Mouse (Mus musculus) c-Kit-positive CD71-positive TER-119-negative erythroid progenitor cells, embryonic 14.5 days (primary cell): ENCODE measurements around the gene Grid2.

Experiments used
- DNase-seq: peaks from one replicate; pipeline ENCODE4 v3.0.0-alpha.2; 2013; ENCODE audit warnings: low read depth

Grid2 gene

GRCm38 (mm10) chr6:64064704-64065103, 809.0 kb downstream of the Grid2 start:
- no peak for DNase-seq

DNA sequence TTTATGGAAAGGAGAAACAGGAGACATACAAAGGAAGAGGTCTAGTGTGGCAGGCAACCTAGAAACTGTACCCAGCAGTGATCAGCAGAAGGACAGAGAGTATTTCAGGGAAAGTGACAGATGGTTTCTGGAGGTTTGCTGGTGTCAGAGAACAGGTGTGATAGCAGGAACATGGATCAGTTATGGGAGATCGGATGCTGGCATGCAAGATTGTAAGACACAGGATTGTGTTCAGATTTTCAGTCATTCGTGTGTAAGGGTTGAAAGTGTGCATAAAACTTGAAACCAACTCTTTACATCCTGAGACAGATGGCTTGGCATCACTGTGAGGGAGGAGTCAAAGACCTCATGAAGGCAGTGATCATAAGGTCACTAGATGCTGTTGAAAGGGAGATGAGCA, 817.7 kb downstream of the Grid2 start:
- DNase-seq = no peak

- no peak for DNase-seq
Observed at GRCm38 (mm10) chr6:64077911-64078310, 822.2 kb downstream of the Grid2 start.

DNA sequence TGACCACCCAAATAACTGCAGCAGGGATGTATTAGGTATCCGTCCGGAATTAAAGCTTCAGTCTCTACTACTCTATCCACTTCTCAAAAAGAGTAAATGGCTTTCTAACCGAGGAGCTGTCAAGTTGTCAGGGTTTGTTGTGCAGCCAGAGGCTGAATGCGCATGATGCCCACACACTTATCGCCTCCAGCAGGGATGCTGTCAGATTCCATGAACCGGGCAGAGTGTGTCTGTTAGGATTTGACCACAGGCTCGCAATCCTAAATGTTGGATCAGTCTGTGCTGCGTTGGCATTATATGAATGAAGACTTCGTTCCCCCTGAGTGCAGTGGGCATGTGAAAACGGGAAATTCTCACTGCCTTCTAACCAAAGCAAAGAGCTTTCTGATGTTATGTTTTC, 843.0 kb downstream of the Grid2 start:
- DNase-seq = no peak

DNA sequence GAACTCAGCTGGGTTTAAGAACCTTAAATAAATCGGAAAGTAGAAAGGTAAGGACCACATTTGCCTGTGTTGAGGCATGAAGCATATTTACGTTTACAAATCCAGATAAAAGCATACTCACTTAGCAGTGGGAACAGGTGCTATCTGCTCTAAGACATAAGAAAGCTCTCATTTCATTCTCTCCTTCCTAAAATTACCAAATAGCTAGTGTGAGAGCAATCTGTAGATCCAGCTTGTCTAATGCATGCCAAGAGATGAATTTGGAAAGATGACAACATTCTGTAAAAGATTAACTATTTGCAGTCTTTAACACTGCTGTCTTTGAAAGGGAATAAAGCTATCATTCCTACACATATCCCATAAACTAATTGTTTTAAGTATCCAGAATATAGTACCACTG, 858.9 kb downstream of the Grid2 start:
- DNase-seq = no peak

- DNase-seq = no peak
Observed at GRCm38 (mm10) chr6:64136275-64136674, 880.6 kb downstream of the Grid2 start.

DNA sequence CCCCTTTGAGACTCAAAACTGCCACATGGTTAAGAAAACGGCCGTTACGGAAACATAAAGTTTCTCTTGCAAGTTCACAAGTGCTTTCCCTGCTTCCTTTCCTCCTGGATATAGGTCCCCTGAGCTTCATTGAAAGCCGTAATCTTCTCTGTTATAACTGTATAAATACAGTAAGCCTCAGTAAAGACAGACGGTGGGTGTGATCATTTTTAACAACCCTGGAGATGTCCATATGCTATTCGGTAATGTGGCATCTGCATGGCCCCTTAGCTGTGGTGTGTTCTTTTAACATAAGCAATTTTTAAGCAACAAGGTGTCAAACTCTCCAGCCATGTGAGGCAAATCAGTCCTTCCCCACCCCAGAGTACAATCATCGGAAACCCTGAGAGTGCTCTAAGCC, 892.9 kb downstream of the Grid2 start:
- DNase-seq = no peak

DNA sequence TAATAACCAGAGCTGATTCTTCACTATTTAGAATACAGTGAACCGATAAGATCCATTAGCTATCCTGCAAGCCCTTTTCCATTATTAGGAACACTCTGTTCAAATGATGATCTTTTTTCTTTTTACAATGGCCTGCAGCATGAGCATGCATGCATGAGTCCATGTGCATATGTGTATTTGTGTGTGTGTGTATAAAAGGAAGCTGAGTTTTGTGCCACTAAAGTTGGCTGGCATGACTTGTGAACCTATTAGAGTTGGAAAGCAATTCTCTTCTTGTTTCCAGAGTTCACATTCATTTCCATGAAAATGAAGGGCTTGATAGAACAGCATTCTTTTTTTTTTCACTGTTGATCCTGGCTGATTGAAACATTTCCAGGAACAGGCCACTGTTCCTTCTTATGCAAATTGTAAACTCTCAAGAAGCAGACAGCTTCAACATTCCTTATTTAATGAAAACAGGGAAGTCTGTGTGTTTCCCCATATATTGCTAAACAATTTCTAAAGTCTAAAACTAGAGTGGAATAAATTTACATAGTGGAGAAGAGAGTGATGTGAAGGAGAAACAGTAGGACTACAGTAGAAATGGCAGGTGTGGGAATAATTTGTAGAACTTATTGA, 919.4 kb downstream of the Grid2 start:
- DNase-seq = no peak

DNA sequence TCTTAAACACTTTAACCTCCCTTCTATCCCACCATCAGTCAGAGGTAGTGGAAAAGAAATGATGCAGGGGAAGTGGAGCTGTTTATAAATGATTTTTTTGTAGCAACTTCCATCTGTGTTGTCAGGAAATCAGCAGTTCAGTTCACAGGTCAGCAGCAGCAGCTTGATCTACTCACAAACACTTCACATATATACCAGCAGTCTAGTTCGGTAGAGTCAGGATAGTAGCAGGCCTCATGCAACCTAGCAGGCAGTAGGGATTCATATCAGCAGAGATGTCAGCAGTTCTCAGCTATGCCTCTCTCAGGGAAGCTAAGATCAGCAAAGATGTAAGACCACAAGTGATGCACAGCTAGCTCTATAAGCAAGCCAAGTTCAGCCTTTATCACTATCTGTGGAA, 938.0 kb downstream of the Grid2 start:
- no peak for DNase-seq

DNA sequence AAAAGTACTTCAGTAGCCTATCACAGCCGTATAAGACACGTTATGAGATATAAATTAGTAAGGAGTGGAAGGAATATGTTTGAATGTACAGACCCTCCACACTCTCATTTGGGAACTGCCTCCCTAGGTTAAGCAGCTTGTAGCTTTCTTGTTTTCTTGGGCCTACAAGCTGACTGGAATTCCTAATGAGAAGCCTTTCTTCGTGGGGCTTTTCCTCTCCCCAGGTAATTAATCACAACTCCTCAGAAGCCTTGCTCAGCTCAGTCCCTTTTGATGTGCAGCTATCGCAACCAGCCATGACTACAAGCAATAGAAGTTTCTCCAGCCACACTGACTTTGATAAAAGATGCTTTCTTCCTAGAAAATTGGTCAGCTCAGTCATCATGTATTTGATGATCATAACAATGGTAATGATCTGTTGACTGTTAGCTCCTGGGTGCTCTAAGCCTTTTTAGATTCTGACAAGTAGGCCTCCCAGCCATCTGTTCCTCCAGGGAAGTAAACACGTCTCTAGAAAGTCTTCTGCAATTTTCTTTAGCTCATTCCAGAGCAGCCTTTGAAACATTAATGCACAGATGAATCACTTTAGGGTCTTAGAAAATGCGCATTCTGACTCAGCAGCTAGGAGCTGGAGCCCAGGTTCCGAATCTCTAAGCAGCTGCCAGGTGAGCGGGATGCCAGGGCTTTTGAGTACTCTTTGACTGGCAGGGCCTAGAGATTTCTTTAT, 946.9 kb downstream of the Grid2 start:
- DNase-seq = no peak

DNA sequence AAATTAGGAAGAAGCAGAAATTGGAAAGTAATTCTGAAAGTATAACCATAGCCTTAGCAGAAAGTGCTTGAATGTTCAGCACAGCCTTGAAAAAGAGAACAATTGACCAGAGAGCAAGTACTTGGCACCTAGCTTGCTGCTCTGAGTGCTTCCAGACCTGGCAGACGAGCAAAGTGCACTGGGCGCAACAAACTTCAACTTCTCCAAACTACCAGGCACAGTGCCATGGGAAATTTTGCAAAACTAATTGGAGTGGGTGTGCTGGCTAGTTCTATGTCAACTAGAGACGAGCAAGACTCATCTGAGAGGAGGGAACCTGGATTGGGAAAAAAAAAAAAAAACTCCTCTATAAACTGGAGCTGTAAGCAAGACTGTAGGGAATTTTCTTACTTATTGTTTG, 980.7 kb downstream of the Grid2 start:
- DNase-seq = no peak

DNA sequence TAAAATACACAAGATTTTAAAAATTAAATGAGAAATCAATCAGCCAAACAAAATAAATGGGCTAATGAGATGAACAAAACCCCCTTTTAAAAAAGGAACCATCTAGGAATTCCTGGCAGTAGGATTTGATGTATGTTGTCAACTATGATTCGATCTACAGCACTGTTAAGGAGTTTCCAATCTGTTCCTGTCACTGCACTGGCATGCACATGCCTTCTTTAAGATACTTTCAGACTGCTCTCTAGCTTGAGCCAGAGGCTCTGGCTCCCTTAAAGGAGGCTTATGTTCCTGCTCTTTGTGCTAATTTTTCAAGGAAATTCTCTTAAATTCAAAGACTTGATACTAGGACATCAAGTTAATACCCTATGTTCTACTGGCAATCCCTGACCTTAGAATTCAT, 984.9 kb downstream of the Grid2 start:
- no peak for DNase-seq

- no peak for DNase-seq
Observed at GRCm38 (mm10) chr6:64245951-64246350, 990.3 kb downstream of the Grid2 start.

GRCm38 (mm10) chr6:64251041-64251440, 995.4 kb downstream of the Grid2 start:
- DNase-seq = no peak

DNA sequence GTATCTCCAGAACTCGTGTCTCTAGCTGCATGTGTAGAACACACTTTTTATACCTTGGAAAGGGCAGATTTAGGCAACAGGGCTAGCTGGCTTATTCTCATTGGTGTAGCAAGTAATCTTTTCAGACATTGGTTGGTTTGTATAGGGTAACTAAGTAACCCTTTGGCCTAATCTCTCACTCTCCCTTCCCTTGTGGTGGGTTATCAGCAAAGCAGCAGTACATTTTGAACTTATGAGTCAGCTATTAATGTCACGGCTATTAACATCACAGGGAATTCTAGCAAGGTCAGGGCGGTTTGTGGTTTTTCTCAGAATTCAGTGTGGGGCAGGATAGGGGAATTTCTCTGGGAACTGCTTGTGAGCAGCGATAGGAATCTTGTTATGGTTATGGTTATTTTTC, 1007.8 kb downstream of the Grid2 start:
- no peak for DNase-seq

DNA sequence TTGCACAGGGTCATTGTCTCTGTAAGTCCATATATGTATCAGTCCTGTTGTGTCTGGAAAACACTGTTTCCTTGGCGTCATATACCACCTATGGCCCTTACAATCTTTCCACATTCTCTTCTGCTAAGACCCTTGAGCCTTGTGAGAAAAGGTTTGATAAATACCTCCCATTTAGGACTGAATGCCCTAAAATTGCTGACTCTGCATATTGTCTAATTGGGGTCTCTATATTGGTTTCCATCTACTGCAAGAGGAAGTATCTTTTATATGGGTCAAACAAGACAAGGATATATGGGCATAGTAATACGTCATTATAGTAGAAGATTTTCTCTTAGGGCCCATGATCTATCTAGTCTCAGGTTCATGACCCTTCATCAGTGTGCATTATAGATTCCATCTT, 1008.5 kb downstream of the Grid2 start:
- DNase-seq = no peak

GRCm38 (mm10) chr6:64274319-64275114, 1018.8 kb downstream of the Grid2 start:
- no peak for DNase-seq

DNA sequence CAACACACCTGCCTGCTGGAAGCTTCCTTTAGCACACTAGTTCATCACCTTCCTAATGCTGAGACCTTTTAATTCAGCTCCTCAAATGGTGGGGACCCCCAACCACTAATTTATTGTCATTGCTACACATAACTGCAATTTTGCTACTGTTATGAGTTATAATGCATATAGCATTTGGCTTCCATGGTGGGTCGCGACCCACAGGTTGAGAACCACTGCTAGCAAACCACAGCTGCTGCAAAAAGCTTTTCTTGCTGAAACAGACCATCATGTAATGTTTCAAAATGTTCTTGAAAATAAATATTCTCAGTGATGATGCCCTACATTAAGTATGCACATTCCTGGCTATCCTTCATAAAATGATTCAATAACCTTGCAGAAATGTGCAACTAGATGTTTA, 1024.3 kb downstream of the Grid2 start:
- DNase-seq = no peak

GRCm38 (mm10) chr6:64293761-64294160, 1038.1 kb downstream of the Grid2 start:
- DNase-seq = no peak

GRCm38 (mm10) chr6:64297633-64298032, 1042.0 kb downstream of the Grid2 start:
- no peak for DNase-seq

DNA sequence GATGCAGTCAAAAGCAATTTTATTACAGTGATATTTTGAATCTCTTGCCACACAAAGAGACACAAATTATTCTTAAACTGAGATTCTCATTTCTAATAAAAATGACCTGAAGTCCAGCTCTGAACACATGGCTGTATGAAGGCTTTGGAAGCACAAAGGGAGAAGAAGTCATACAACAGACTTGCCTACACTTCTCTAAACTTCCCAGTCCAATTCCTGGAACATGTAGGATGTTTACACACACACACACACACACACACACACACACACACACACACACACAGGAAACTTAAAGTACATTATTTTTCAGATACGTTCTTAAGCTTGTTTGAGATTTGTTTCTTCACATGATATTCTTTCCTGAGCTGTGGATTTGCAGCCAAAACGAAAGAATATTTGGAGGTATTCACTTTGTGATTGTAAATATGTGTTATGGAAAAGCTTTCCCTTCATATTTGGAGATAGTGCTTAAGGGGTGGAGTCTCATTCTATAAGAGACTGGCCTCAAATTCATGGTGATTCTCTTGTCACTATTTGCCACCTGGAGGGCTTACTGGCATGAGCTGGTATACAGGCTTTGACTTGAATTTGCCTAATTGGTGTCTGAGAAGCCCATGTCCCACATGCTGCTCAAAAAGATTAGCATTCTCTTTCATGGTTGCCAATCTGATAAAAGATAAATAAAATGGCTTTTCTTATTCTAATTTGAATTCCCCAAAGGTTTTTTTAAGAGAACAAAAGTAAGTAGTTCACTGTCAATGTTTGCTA, 1049.2 kb downstream of the Grid2 start:
- no peak for DNase-seq

DNA sequence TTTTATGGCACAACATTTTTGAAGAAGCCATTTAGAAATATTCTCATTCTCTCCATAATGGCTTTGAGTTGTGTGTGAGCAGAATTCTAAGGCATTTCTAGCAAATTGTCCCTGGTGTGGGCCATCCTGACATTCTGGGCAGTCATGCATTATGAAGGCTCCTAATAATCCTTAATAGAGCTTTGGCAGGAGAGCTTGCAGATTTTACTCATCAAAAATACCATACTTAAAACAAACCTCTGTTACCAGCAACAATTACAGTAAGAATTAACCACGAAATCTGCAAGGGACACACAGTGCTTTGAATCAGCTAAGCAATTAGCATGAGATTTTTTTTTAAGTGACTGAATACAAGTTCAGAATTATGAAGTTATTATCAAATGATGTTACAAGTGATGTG, 1053.0 kb downstream of the Grid2 start:
- no peak for DNase-seq
